Mouse (Mus musculus) megakaryocyte, embryonic 14.5 days (primary cell): ENCODE data around the gene Nkx2-2.

Experiments
- FLI1 ChIP-seq: IDR thresholded peaks from 2 replicates; pipeline ENCODE4 v1.6.1; 2012; ENCODE audit warnings: low read length, inconsistent platforms, mixed read lengths
- GATA1 ChIP-seq: IDR thresholded peaks from 3 replicates; pipeline ENCODE4 v1.6.1; 2012; ENCODE audit warnings: mixed read lengths, low read length, inconsistent platforms, borderline replicate concordance

GRCm38 (mm10) chr2:147175296-147175695 is 18.7 kb downstream of the Nkx2-2 start:
- TF ChIP-seq GATA1 (no peak), FLI1 (no peak)
